Mouse (Mus musculus): ENCODE data around the gene Hipk3.
A peak's percentile ranks its signal among the peaks of the same experiment; 100 is the strongest.

Gene Hipk3

GRCm38 (mm10) chr2:104471161-104471560 lies 23.1 kb downstream of the Hipk3 start:
- peak; percentile 30 for DNase-seq (ENCODE audit: low read depth, low spot score)

GRCm38 (mm10) chr2:104470536-104470935 lies 23.7 kb downstream of the Hipk3 start:
- no peak for DNase-seq (ENCODE audit: low read depth, low spot score)

- DNase-seq (ENCODE audit: low read depth, low spot score), result no peak
These were observed 25.8 kb downstream of the Hipk3 start for GRCm38 (mm10) chr2:104468419-104468818.

- DNase-seq (ENCODE audit: low read depth, low spot score), result no peak
These were observed 27.2 kb downstream of the Hipk3 start for GRCm38 (mm10) chr2:104466908-104467616.

DNA sequence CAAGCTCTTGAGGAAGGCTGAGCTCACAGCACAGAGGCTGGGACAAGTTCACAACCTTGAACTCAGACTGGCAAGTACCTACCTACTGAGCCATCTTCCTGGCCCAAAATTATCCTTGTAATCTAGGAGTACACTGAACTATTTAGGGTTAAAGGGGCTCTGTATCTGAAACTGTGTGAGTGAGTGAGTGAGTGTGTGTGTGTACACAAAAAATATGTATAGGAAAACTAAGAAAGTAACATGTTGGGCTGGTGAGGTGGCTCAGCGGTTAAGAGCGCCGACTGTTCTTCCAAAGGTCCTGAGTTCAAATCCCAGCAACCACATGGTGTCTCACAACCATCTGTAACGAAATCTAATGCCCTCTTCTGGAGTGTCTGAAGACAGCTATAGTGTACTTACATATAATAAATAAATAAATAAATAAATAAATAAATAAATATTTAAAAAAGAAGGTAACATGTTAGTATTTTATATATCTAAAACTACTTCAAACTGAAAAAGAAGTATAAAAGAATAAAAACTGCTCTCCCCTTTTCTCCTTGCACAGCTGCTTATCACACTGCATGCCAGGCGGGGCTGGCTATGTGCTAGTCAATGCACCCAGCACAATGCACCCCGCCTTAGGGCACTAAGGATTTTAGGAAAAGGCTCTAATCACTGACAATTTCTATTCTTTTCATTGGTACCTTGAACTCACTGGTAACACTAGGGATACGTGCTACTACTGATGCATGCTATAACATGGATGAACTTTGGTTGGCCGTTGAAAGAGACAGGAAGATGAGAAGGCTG lies 28.4 kb downstream of the Hipk3 start:
- DNase-seq (ENCODE audit: low read depth, low spot score), result no peak

GRCm38 (mm10) chr2:104460021-104460420 lies 34.2 kb downstream of the Hipk3 start:
- DNase-seq (ENCODE audit: low read depth, low spot score), result no peak

DNA sequence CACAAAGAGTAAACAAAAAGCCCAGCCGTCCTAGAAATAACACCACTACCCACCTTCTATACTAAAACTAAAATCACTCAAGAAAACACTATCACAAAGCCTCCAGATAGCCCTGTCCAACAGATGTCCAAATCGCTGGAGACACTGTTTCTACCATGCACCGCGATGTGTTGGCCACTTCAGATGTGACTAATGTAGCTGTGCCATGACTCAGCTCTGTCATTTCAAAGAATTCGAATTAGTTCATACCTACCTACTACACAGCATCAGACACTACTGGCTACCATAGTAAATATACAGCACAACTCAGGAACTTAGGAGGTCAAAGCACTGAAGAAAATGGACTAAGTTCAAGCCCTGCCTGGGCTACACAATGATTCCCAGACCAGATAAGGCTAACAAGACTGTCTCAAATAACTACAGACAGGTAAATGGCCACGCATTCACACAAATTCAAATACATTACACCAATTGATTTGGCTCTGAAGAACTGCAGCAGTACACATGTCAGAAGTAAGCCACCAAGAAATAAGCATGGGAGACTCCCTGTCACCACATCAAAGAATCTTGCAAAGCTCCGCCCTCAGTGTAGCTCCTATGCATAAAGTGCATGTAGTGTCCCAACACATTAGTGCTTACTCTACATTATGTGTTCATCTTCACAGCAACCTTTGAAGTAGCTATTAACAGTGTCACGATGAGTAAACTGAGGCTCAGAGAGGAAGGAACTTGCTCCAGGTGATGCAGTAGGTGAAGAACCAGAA lies 35.5 kb downstream of the Hipk3 start:
- no peak for DNase-seq (ENCODE audit: low read depth, low spot score)

- DNase-seq (ENCODE audit: low read depth, low spot score), result no peak
These were observed 37.1 kb downstream of the Hipk3 start for GRCm38 (mm10) chr2:104457106-104457505.

- no peak for DNase-seq (ENCODE audit: low read depth, low spot score)
These were observed 43.6 kb downstream of the Hipk3 start for GRCm38 (mm10) chr2:104450685-104451084.

DNA sequence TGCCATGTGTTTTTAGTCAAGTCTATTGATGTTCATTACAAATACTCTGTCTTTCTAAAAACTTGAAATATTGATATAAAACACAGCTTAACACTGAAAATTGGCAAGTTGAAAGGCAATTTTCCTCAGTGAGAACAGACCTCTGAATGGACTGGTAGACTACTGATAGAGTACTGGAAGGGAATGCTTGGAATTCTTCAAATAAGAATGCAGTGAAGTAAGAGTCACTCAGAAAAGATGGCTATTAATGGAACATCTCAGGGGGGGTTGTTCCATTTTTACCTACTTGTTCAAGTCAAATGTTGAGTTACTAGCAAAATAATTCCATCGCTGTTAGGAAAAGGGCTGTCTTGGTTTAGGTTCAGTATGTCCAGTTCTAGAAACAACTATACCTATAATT lies 45.1 kb downstream of the Hipk3 start:
- DNase-seq (ENCODE audit: low read depth, low spot score), result no peak

- no peak for DNase-seq (ENCODE audit: low read depth, low spot score)
These were observed 46.0 kb downstream of the Hipk3 start for GRCm38 (mm10) chr2:104448201-104448600.

- no peak for DNase-seq (ENCODE audit: low read depth, low spot score)
These were observed 48.2 kb downstream of the Hipk3 start for GRCm38 (mm10) chr2:104446016-104446415.

GRCm38 (mm10) chr2:104444776-104445175 lies 49.5 kb downstream of the Hipk3 start:
- peak; percentile 74 for DNase-seq (ENCODE audit: low read depth, low spot score)

GRCm38 (mm10) chr2:104442341-104442740 lies 51.9 kb downstream of the Hipk3 start:
- peak; percentile 60 for DNase-seq (ENCODE audit: low read depth, low spot score)

- DNase-seq (ENCODE audit: low read depth, low spot score), result no peak
These were observed 58.0 kb downstream of the Hipk3 start for GRCm38 (mm10) chr2:104436226-104436625.

- DNase-seq (ENCODE audit: low read depth, low spot score), result no peak
These were observed 63.2 kb downstream of the Hipk3 start for GRCm38 (mm10) chr2:104431067-104431466.

- DNase-seq (ENCODE audit: low read depth, low spot score), result no peak
These were observed 63.7 kb downstream of the Hipk3 start for GRCm38 (mm10) chr2:104430566-104430965.

DNA sequence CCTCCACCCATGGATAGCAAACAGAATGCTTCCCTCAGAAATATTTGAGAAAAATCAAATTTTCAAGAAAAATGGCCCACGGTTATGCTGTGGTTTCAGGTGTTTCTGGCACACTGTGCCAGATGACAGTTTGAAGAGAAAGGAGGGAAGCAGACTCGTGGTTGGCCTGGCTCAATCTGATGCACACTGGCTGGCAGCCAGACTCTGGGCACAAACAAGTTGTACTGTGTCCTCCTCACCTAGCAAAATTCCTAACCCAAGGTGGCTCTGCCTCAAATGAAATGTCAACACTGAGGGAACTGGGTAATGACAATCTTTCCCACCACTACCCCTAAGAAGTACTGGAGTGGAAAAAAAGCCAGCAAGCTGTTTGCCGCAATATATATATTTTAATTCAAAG lies 68.1 kb downstream of the Hipk3 start:
- DNase-seq (ENCODE audit: low read depth, low spot score), result no peak

DNA sequence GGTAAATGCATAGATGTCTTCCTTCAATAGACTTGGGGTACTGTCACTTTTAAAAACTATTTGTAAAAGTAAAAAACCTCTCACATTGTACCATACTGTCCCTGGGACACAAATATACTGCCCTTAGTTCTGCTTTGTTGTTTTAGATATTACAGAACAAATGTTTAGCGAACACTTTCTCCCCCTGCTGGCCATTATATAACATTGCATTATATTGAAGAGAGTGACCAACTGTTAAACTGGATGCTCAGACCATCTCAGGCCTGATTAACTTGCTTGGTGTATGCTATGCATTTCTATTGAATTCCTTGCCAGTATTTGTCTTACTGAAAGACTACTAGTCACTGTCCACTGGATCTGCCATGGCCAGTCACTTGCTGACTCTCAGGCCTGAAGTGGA lies 72.0 kb downstream of the Hipk3 start:
- DNase-seq (ENCODE audit: low read depth, low spot score), result peak; percentile 65

DNA sequence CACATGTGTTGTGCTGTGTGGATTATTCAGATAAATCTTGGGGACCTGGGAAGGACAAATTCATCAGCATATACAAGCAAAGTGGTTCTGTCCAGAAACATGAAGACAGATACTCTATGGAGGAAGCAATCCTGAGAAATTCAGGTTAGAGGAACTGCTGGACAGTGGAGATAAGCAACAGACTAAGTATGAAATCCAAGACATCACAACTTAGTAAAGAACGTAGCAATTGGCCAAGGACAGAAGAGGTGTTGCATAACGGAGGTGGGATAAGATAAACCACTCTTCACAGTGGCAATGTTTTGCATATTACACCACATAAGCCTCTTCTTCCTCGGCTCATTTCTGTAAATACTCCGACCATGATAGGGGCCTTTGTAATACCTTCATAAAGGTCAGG lies 73.4 kb downstream of the Hipk3 start:
- no peak for DNase-seq (ENCODE audit: low read depth, low spot score)

GRCm38 (mm10) chr2:104419999-104420398 lies 74.2 kb downstream of the Hipk3 start:
- DNase-seq (ENCODE audit: low read depth, low spot score), result peak; percentile 16

GRCm38 (mm10) chr2:104419411-104419810 lies 74.8 kb downstream of the Hipk3 start:
- DNase-seq (ENCODE audit: low read depth, low spot score), result peak; percentile 14
